In genomic region chr11:58225655-58226054, GRCm38 (mm10) we compare ENCODE assay signal across 8 mouse cellular contexts. TPM values are rescaled to one million over a fixed set of nuclear protein-coding genes. Genes with fewer than 3 reads are reported as not detected.
DNase-seq lines count a peak whose midpoint lies in the region; ATAC-seq and TF ChIP-seq lines count a peak whose summit lies in the region.

No protein-coding gene starts in this region.

- no peaks in the 10 kb centered on the region for H3K9me3 ChIP-seq in ES-E14 (ENCODE audit: control insufficient read depth, insufficient read depth, low read depth, low read length)
- H3K9me3 ChIP-seq in heart, postnatal 0 days (replicated peaks; ENCODE audit: control insufficient read depth, low read length): no peaks in the 10 kb centered on the region
- H3K9me3 ChIP-seq in lung, embryonic 16.5 days (ENCODE audit: control insufficient read depth, low read length): no peaks in the 10 kb centered on the region

- peak; percentile 77 for ATAC-seq in heart, postnatal 0 days (ENCODE audit: insufficient read depth, low read depth)
- peak; percentile 73 for ATAC-seq in lung, embryonic 16.5 days (ENCODE audit: low read depth)

- TF ChIP-seq POLR2A in embryonic fibroblast, embryonic 13.5 days (IDR thresholded peaks at IDR 0.05; ENCODE audit: low read depth, low read length): no peak

- H3K9ac ChIP-seq in ES-E14 (ENCODE audit: insufficient read depth, low read depth, low read length, poor library complexity, severe bottlenecking): no peak overlapping the region
- no peak overlapping the region for H3K9ac ChIP-seq in heart, postnatal 0 days (replicated peaks; ENCODE audit: low read depth, low read length)
- H3K9ac ChIP-seq in lung, embryonic 16.5 days (ENCODE audit: low read length): no peak overlapping the region

- WGBS in heart, postnatal 0 days: 0% methylated on average over 5 of the region's 5 CpGs
- 8% methylated on average over 5 of the region's 5 CpGs for WGBS in lung, embryonic 16.5 days

- no peak overlapping the region for H3K27ac ChIP-seq in ES-E14 (ENCODE audit: insufficient read depth, low read depth, low read length, poor library complexity, severe bottlenecking)
- no peak overlapping the region for H3K27ac ChIP-seq in embryonic fibroblast, embryonic 13.5 days (ENCODE audit: insufficient read depth, low read length)
- peak overlapping the region; percentile 51 for H3K27ac ChIP-seq in heart, postnatal 0 days (ENCODE audit: low read depth)
- H3K27ac ChIP-seq in lung, embryonic 16.5 days (ENCODE audit: low read length): no peak overlapping the region

- peak; percentile 53 for DNase-seq in ES-E14 (ENCODE audit: low read depth, low spot score)
- DNase-seq in adrenal gland, postnatal 36 days: peak; percentile 76 to 80
- DNase-seq in heart, postnatal 0 days (ENCODE audit: low spot score): peak; percentile 86
- DNase-seq in layer of hippocampus, adult 8-10 months (ENCODE audit: low spot score in 2 of 2): peak; percentile 35 to 63
- DNase-seq in right cerebral cortex, postnatal 25 days: peak; percentile 34
- peak; percentile 62 to 79 for DNase-seq in urinary bladder, postnatal 4 days (ENCODE audit: low spot score in 2 of 2)

- in situ Hi-C loops in ES-E14 (cut with MboI; ENCODE audit: low sequenced_read_pairs in 2 of 2, unreplicated experiment in 2 of 2): no loop called here

- no peak for TF ChIP-seq EP300 in heart, postnatal 0 days (IDR thresholded peaks at IDR 0.05; ENCODE audit: low read depth)

- H3K4me2 ChIP-seq in heart, postnatal 0 days (ENCODE audit: low read depth, low read length): peak overlapping the region; percentile 15; the same call in 1 of the 2 replicates
- H3K4me2 ChIP-seq in lung, embryonic 16.5 days (ENCODE audit: low read depth, low read length): peak overlapping the region; percentile 29; the same call in 1 of the 2 replicates

- peak; percentile 93 for TF ChIP-seq CTCF in embryonic fibroblast, embryonic 13.5 days (IDR thresholded peaks at IDR 0.05; ENCODE audit: borderline replicate concordance, insufficient read depth, low read length)
- TF ChIP-seq CTCF in heart, postnatal 0 days (IDR thresholded peaks at IDR 0.05; ENCODE audit: low read depth): peak; percentile 98

- no peaks in the 10 kb centered on the region for H3K27me3 ChIP-seq in heart, postnatal 0 days (ENCODE audit: control insufficient read depth, insufficient read depth, low read length)
- no peaks in the 10 kb centered on the region for H3K27me3 ChIP-seq in lung, embryonic 16.5 days (ENCODE audit: control insufficient read depth, insufficient read depth, low read depth, low read length)

- no peak overlapping the region for H3K4me3 ChIP-seq in ES-E14 (ENCODE audit: insufficient read depth in 1 of 2, low read depth in 1 of 2, low read length in 2 of 2, poor library complexity in 1 of 2, severe bottlenecking in 1 of 2)
- no peak overlapping the region for H3K4me3 ChIP-seq in embryonic fibroblast, embryonic 13.5 days (ENCODE audit: insufficient read depth, low read length)
- H3K4me3 ChIP-seq in heart, postnatal 0 days (ENCODE audit: low read depth, low read length): no peak overlapping the region
- no peak overlapping the region for H3K4me3 ChIP-seq in lung, embryonic 16.5 days (ENCODE audit: low read length)

- no peaks in the 10 kb centered on the region for H3K36me3 ChIP-seq in ES-E14 (ENCODE audit: control insufficient read depth, insufficient read depth, low read length, poor library complexity, severe bottlenecking)
- H3K36me3 ChIP-seq in heart, postnatal 0 days (replicated peaks; ENCODE audit: control insufficient read depth, insufficient read depth, low read length): no peaks in the 10 kb centered on the region; the same call in 1 of the 2 replicates
- H3K36me3 ChIP-seq in lung, embryonic 16.5 days (ENCODE audit: control insufficient read depth, insufficient read depth, low read length): no peaks in the 10 kb centered on the region

- H3K4me1 ChIP-seq in ES-E14 (ENCODE audit: control insufficient read depth in 2 of 2, insufficient read depth in 2 of 2, low read length in 2 of 2, poor library complexity in 1 of 2): peaks cover 0 to 4% of the 10 kb centered on the region in 2 experiments; a peak in 1 of 4 replicates
- H3K4me1 ChIP-seq in embryonic fibroblast, embryonic 13.5 days (ENCODE audit: control insufficient read depth, insufficient read depth, low read length): peaks cover 5% of the 10 kb centered on the region; the same call in 1 of the 2 replicates
- H3K4me1 ChIP-seq in heart, postnatal 0 days (ENCODE audit: control insufficient read depth, insufficient read depth): peaks cover 13% of the 10 kb centered on the region
- H3K4me1 ChIP-seq in lung, embryonic 16.5 days (replicated peaks; ENCODE audit: control insufficient read depth, insufficient read depth, low read length): peaks cover 8% of the 10 kb centered on the region; the same call in 1 of the 2 replicates

TF ChIP-seq in ES-E14, 5 proteins besides CTCF, POLR2A, EP300 and RAD21:
- TF ChIP-seq MAFK (IDR thresholded peaks at IDR 0.05; ENCODE audit: insufficient read depth, low read depth, low read length) (no peak), ZC3H11A (IDR thresholded peaks at IDR 0.05; ENCODE audit: borderline replicate concordance, low read depth, low read length) (peak; percentile 62; the same call in 1 of the 2 replicates), HCFC1 (IDR thresholded peaks at IDR 0.05; ENCODE audit: borderline replicate concordance, insufficient read depth, low read length) (no peak)

RNA-seq across cellular contexts. Expression of gene Irgm2, which starts 26.2 kb away (rescaled TPM):
- total RNA-seq in ES-E14 (2012; rRNA removed): 0.42 and 0.54 TPM in 2 replicates
- total RNA-seq in adrenal gland, postnatal 36 days (2021): 10 to 100 TPM; 13.7 to 18.8 TPM
- 10.0 and 12.3 TPM in 2 replicates for polyA plus RNA-seq in embryonic fibroblast, embryonic 13.5 days (2011; ENCODE audit: insufficient read length, low read depth, missing spikeins)
- total RNA-seq in heart, postnatal 0 days (2014; rRNA removed; ENCODE audit: low replicate concordance): 7.7 and 8.7 TPM in 2 replicates
- 4.6 and 5.2 TPM in 2 replicates for polyA plus RNA-seq in heart, postnatal 0 days (2015; fragmentation: Nextera tagmentation; extraction: Ambion mirVana)
- 1 to 10 TPM; 2.3 to 4.6 (median 3.1) TPM for total RNA-seq in layer of hippocampus, adult 8-10 months (2022)
- polyA plus RNA-seq in lung, embryonic 16.5 days (2015; fragmentation: Nextera tagmentation; extraction: Ambion mirVana): 3.0 and 3.2 TPM in 2 replicates

RNA-seq across cellular contexts. Expression of gene Igtp, which starts 26.3 kb away (rescaled TPM):
- 2.5 and 4.4 TPM in 2 replicates for total RNA-seq in ES-E14 (2012; rRNA removed)
- 10 to 100 TPM; 12.8 to 18.9 TPM for total RNA-seq in adrenal gland, postnatal 36 days (2021)
- polyA plus RNA-seq in embryonic fibroblast, embryonic 13.5 days (2011; ENCODE audit: insufficient read length, low read depth, missing spikeins): 8.3 and 11.7 TPM in 2 replicates
- total RNA-seq in heart, postnatal 0 days (2014; rRNA removed; ENCODE audit: low replicate concordance): 7.8 and 9.8 TPM in 2 replicates
- polyA plus RNA-seq in heart, postnatal 0 days (2015; fragmentation: Nextera tagmentation; extraction: Ambion mirVana): 7.0 and 8.0 TPM in 2 replicates
- 1 to 10 TPM; 2.4 to 5.5 (median 3.6) TPM for total RNA-seq in layer of hippocampus, adult 8-10 months (2022)
- 4.7 and 7.4 TPM in 2 replicates for polyA plus RNA-seq in lung, embryonic 16.5 days (2015; fragmentation: Nextera tagmentation; extraction: Ambion mirVana)

RNA-seq across cellular contexts. Expression of gene 4930438A08Rik, which starts 48.9 kb away (rescaled TPM):
- 0.09 TPM in 1 of 2 replicates, not detected in the other for total RNA-seq in ES-E14 (2012; rRNA removed)
- not detected for total RNA-seq in adrenal gland, postnatal 36 days (2021)
- polyA plus RNA-seq in embryonic fibroblast, embryonic 13.5 days (2011; ENCODE audit: insufficient read length, low read depth, missing spikeins): not detected in 2 replicates
- not detected in 2 replicates for total RNA-seq in heart, postnatal 0 days (2014; rRNA removed; ENCODE audit: low replicate concordance)
- polyA plus RNA-seq in heart, postnatal 0 days (2015; fragmentation: Nextera tagmentation; extraction: Ambion mirVana): not detected in 2 replicates
- not detected for total RNA-seq in layer of hippocampus, adult 8-10 months (2022)
- polyA plus RNA-seq in lung, embryonic 16.5 days (2015; fragmentation: Nextera tagmentation; extraction: Ambion mirVana): 0.10 TPM in 1 of 2 replicates, not detected in the other

RNA-seq across cellular contexts. Expression of gene Mrpl22, which starts 54.2 kb away (rescaled TPM):
- total RNA-seq in ES-E14 (2012; rRNA removed): 52.9 and 71.0 TPM in 2 replicates
- 10 to 100 TPM; 72.0 to 75.1 TPM for total RNA-seq in adrenal gland, postnatal 36 days (2021)
- polyA plus RNA-seq in embryonic fibroblast, embryonic 13.5 days (2011; ENCODE audit: insufficient read length, low read depth, missing spikeins): 46.8 and 51.6 TPM in 2 replicates
- total RNA-seq in heart, postnatal 0 days (2014; rRNA removed; ENCODE audit: low replicate concordance): 50.6 and 58.4 TPM in 2 replicates
- 124 and 126 TPM in 2 replicates for polyA plus RNA-seq in heart, postnatal 0 days (2015; fragmentation: Nextera tagmentation; extraction: Ambion mirVana)
- total RNA-seq in layer of hippocampus, adult 8-10 months (2022): 10 to 100 TPM; 30.8 to 33.8 (median 32.8) TPM
- polyA plus RNA-seq in lung, embryonic 16.5 days (2015; fragmentation: Nextera tagmentation; extraction: Ambion mirVana): 108 and 109 TPM in 2 replicates

RNA-seq across cellular contexts. Expression of gene Gemin5, which starts 57.3 kb away (rescaled TPM):
- 66.4 and 70.1 TPM in 2 replicates for total RNA-seq in ES-E14 (2012; rRNA removed)
- 10 to 100 TPM; 21.1 to 32.0 TPM for total RNA-seq in adrenal gland, postnatal 36 days (2021)
- polyA plus RNA-seq in embryonic fibroblast, embryonic 13.5 days (2011; ENCODE audit: insufficient read length, low read depth, missing spikeins): 16.1 and 18.3 TPM in 2 replicates
- 15.7 and 16.4 TPM in 2 replicates for total RNA-seq in heart, postnatal 0 days (2014; rRNA removed; ENCODE audit: low replicate concordance)
- polyA plus RNA-seq in heart, postnatal 0 days (2015; fragmentation: Nextera tagmentation; extraction: Ambion mirVana): 5.7 and 6.1 TPM in 2 replicates
- total RNA-seq in layer of hippocampus, adult 8-10 months (2022): 10 to 100 TPM; 19.6 to 23.5 (median 20.0) TPM
- polyA plus RNA-seq in lung, embryonic 16.5 days (2015; fragmentation: Nextera tagmentation; extraction: Ambion mirVana): 14.7 and 15.1 TPM in 2 replicates

Comparison
In these comparisons a context has a peak if more than half of its experiments do, and no peak if none do; other contexts are left out.
1. DNase-seq: peak in every context shown above with its lines; median percentile 86 in heart, postnatal 0 days; 78 in adrenal gland, postnatal 36 days; 70 in urinary bladder, postnatal 4 days; 53 in ES-E14; 49 in layer of hippocampus, adult 8-10 months; 34 in right cerebral cortex, postnatal 25 days.